Mouse (Mus musculus): ENCODE measurements around the gene Mptx1.
"Not testable (repeated sequence)": the region's sequence is repeated elsewhere in the genome, so short reads cannot be mapped to it uniquely, and the experiment has no call there.

Mptx1 gene

DNA sequence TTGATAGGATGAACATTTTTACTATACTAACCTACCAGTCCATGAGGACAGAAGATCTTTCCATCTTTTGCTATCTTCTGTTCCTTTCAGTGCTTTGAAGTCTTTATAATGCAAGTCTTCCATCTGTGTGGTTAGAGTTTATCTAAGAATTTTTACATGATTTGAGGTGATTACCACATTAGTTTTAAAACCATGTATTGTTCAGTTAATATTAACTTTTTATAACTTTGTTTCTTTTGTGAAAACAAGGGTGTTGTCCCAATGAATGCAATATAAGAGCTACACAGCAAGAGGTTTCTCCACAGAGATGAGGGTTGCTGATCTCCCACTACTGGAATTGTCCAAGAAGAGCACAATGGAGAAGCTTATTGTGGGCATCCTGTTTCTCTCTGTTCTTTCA, at the start of gene Mptx1:
Gene Mptx1, plus strand, starts transcription at position 301 of the 400 bp plus-strand sequence.
- DNase-seq: no peak

- no peak for DNase-seq
Measured at GRCm38 (mm10) chr1:174303162-174303561, 27.2 kb upstream of the Mptx1 start.

DNA sequence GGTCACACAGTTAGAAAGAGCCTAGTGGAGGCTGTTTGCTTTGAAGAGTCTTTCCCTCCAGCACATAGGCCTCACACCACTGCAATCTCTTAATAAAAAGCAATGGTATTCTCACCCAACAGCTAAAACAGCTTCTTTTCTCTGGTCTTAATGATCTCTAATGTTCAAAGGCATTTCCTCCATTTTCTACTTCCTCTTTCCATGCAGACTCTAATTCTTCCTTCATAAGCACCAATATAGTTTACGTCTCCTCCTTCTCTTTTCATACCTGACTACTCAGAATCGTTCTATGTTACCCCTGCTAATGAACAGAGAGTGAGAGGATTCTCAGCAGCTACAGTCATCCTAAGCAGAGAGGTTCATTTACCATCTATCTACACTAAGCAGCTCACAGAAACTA, 13.0 kb upstream of the Mptx1 start:
- no peak for DNase-seq

GRCm38 (mm10) chr1:174353636-174354035, 23.3 kb downstream of the Mptx1 start:
- not testable (repeated sequence) for DNase-seq

DNA sequence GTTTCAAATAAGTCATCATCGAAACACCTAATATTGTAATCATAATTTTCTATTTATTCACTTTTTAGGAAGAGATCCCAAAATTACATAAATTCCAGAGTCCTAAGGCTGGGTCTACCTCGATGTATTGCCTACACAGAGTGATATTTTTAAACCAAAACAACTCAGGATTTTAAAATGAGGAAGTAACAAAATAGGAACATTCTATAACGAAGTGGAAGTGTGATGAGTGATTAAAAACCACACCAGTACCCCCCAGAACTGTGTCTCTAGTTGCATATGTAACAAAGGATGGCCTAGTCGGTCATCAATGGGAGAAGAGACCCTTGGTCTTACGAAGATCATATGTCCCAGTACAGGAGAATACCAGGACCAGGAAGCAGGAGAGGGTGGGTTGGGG, 24.3 kb downstream of the Mptx1 start:
- DNase-seq: no peak

- no peak for DNase-seq
Measured at GRCm38 (mm10) chr1:174364882-174365451, 34.6 kb downstream of the Mptx1 start, which contains the start of gene Olfr417. Gene Olfr417 (plus strand): TSS chr1:174365122.

- DNase-seq: no peak
Measured at GRCm38 (mm10) chr1:174373799-174374198, 43.5 kb downstream of the Mptx1 start.

Measured in right cerebral cortex, postnatal 14 days (tissue).